Mouse (Mus musculus) retina, adult 2 months (tissue): ENCODE results near the gene Fah.

Source experiments
- DNase-seq: peaks from one replicate; pipeline ENCODE4 v3.0.0-alpha.2; 2012; ENCODE audit warnings: low read depth, low spot score

Fah gene

DNA sequence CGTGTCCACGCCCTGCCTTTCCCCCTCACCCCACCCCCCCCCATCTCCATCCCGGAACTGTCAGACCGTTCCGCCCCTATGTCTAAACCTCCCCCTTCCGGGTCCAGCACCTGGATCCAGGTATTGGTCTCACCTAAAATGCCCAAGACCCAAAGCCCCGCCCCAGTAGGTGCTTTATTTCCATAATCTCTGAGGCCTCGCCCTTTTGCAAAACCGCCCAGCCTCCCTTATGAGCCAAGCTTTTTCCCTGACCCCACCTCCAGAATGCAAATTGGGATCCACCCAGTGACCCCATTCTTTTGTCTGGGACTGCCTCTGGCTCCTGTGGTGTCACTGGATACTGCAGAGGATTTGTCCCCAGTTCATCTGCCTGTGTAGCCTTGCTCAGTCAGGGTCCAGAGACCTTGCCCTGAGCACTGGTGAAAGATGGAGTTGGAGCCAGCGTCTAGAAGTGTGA is at the start of gene Fah:
TSS of gene Fah (minus strand) at position 430 of the 457 bp plus-strand sequence.
- DNase-seq: peak; percentile 53

DNA sequence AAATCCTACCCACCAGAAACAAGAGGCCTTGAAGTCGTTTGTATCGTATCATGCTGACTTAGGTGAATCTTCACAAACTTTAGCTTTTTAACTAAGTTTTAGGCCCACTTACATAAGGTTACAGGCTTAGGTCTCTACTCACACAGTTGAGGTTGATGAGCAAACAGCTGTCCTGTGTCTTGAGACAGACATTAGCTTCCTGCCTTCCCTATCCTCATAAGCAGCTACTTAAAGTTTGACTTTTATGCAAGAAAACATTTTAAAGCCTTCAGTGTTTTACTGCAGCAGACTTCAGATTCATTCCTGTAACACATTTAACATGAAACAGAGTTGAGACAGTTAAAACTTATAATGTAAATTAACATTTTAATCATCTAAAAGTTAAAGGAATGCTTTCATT is 46.2 kb upstream of the Fah start:
- no peak for DNase-seq

DNA sequence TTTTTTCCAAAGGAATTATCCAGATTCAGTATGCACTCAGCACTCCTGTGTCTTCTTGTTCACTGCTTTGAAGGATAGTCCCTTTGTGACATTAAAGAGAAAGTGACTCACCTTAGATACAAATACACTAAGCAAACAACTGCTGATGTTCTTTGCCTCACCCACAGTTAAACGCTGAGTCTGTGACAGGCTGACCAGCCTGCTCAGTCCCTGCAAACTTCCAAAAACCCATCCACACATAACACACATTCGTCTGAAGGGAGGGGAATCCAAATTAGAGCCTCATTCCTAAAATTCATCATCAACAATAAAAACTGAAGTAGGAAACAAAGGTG is 45.4 kb upstream of the Fah start:
- no peak for DNase-seq

DNA sequence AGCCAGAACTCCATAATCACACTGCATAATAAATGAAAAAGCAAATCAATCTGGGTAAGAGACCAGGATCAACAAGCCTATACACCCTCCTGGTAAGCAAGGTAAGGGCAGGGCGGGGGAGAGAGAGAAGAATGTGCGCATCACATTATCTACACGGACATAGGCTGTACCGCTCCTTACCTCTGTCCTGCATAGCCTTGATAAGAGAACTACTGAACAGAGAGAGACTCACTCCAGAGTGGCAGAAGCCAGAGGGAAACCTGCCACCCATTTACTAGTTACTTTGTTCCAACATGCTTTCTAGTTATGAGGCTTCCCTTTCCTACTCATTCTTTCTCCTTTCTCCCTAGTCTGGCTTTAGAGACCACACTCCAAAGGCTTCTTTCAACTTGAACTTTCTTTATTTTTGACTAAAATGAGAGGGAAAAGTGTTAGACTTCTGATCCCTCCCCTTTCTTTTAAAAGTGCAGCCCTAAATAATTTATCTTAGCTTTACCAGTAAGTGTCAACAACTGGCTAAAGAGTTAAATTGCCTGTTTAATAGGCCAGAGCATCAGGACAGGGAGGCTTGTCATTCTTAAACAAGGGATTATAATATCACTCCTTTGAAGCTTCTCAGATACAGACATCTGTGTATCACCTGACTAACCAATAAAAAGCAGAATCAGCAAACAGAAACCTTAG is 44.9 kb upstream of the Fah start:
- no peak for DNase-seq

DNA sequence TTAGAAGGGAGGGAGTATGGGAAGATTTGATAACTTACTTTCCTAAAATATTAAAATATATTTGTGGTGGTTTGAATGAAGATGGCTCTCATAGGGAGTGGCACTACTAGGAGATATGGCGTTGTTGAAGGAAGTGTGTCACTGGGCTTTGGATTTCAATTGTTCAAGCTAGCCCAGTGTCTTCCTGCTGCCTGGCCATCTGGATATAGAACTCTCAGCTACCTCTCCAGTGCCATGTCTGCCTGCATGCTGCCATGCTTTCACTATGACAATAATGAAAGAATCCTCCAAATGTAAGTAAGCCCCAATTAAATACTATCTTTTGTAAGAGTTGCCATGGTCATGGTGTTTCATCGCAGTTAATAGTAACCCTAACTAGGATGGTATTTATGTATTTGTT is 42.5 kb upstream of the Fah start:
- no peak for DNase-seq

DNA sequence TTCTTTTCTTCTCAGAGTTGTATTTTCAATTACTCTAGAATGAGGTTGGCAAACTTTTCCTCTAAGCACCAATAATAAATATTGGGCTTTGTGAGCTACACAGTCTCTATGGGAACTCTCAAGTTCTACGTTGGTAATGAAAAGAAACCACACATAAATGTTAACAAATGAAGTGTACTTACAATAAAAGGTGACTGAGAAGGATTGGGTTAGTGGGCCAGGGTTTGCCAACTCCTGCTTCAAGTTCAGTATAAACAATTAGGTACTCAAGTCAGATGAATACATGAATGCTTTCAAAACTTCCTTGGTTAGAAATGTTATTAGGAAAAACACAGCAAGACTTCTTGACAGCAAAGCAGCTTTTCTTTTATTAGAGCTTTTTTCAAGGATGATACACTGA is 39.7 kb upstream of the Fah start:
- no peak for DNase-seq

DNA sequence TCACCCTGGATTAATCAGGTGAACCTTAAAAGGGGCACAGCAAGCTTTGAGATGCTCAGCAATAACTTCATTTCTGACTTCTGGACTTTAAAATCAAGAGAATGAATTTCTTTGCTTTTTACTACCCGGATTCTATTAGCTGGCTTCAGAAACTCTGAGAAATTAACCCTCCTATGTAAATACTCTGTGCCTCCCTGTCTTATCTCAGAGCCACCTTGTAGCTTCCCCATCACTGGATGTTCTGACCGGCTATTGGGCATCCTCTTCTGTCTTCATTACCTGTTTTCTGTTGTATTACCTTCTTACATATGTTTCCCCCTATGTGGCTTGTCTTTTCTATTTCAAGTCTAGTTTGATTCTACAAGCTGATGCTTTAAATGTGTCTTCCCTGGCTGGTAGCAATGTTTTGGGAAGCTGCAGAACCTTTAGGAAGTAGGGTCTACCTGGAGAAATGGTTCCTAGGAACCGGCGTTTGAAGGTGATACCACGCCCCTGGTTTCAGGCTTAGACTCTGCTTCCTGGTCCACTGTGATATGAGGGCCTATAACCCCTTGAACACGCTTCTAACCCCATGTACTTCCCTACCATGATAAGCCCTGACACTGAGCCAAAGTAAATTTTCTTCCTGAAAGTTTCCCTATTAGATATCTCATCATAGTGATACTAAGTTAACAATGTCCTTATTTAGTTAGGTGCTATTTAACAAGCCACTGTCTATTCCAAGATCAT is 36.9 kb upstream of the Fah start:
- no peak for DNase-seq

DNA sequence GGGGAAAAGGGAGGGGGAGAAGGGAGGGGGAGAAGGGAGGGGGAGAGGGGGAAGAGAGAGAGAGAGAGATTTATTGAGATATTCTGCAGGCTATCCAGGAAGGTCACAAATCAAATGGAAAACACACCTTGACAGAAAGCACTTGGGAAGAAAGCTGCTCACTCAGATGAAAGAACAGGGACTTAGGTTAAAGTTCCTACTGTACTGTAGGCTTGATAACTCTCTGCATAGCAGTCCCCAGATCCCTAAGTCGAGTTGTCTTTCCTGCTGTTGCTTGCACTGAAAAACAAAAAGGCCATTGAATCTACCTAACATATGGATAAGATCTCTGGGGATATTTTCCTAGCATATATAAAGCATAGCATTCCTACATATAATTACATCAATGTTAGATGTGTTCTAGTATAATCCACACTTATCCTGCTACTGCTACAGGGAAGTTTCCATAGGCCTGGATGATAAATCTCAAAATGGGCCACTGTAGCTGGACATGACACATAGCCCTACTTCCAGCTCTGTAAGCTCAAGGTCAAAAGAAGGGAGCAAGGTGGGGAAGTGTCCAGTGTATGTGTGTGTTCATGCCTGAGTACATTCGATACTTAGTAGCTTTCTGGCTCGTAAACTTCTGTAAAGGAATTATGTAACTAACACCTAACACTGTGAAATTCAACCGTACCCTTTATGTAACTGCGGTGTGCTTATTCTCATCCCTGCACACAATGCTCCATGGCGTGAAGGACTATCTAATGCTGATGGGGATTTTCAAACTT is 35.8 kb upstream of the Fah start:
- no peak for DNase-seq

DNA sequence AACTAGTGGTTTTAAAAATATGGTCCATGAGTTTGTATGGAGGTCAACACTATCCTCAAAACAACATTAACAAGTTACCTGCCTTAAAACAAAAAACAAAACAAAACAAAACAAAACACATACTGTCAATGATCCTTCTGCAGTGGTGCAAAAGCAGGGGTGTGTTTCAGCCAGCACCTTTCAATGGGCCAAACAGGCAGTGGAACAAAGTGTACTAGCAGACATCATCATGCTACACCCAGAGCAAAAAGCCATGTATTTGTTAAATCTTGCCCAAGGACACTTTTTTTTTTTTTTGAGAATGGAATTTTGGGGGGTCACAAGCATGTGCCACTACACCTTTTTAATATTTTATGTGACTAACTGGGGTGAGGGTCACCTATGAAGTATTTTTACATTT is 30.4 kb upstream of the Fah start:
- DNase-seq: no peak

DNA sequence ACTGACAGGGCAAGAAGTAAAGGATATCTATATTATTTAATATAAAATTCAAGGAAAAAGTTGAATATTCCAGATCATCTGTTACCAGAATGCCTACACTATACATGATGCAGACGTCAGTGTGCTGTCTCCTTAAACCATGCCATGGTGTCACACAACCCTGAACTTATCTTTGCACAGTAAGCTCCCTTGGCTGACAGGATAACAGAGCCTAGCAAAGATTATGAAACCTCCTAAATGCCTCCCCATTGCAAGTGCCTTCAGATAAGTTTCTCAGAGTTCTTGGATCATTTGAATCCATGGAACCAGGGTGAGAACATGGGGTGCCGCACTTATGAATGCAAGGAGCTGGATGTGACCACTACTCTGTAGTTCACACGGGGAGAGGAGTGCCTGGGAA is 25.4 kb upstream of the Fah start:
- DNase-seq: no peak

DNA sequence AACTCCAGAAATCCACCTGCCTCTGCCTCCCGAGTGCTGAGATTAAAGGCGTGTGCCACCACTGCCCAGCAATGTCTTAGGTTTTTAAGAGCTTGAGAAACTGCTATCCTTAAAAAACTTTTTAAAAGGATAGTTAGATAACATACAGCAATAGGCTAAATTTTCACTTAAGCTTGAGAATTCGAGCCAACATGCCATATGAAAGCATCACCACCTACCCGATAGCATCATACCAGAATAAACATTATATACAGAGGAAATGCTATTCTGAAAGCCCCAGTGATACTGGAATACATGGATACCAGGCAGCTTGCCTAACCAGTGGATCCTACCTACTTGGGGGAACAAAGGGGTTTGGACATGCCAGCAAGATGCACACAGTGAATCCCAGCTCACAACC is 17.2 kb upstream of the Fah start:
- DNase-seq: no peak

DNA sequence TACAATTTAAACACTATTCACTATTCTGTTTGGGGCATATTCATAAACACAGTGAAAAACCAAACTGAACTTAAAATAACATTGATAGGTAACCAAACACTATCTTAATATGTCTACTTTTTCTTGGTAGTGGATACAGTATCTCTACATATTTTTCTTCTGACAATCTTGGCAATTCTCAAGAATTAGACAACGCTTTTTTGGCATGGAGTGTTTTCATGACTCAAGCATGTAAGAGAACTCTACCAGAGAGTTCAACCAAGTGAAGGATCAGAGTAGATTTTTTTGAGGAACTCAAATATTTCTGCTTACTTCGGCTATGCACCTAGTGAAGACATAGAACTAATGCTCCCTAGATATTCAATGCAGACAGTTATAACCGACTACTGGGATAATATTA is 14.4 kb upstream of the Fah start:
- no peak for DNase-seq

DNA sequence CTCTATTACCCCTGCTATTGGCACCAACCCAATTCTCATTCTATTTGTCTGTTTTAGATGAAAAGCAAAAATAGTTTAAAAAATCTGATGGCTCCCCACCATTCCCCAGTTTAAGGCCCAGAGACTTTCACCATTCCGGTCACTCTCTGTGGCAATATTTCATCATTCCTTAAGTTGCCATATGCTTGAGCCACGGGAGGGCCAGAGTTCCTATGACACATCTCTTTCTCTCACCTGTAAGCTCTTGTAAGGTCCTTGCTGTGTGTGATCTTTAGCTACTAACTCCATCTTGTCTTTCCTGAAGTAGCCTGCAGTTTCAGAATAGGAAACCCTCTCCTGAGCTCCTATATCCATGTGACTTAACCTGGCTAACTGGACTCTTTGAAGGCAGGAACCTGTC is 12.4 kb upstream of the Fah start:
- DNase-seq: no peak

DNA sequence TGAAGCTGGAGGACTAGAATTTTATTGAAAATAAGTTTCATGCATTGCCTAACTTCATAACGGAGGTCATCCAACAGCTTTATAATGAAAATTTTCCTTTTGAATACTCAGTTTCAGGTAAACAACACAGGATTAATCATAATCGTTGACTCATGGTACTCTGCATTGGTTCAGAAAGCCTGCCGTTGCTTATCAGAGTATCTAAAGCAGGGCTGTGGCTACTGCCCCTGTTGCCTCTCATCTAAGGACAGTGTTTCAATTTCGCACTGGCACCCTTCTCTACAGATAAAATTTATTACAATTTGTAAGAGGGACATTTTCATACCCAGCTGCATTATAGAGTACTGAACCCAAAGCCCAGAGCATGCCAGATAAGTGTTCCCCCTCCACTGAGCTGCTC is 5.9 kb upstream of the Fah start:
- no peak for DNase-seq

DNA sequence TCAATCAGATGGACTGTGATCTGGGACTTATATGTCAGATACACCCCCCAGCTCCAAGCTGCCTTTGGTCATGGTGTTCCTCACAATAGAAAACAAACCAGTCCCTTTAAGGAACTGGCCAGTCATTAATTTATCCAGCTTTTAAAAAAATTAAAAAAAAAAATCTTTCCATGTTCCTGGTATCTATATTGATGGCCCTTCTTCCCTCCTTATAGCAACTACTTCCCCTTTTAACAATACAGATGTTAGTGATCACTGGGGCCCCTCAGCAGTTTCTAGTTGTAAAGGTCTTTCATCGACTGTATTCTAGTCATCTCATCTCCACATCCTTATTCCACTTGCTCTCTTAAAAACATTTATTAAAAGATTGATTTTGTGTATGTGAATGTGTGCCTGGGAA is 5.1 kb upstream of the Fah start:
- no peak for DNase-seq

DNA sequence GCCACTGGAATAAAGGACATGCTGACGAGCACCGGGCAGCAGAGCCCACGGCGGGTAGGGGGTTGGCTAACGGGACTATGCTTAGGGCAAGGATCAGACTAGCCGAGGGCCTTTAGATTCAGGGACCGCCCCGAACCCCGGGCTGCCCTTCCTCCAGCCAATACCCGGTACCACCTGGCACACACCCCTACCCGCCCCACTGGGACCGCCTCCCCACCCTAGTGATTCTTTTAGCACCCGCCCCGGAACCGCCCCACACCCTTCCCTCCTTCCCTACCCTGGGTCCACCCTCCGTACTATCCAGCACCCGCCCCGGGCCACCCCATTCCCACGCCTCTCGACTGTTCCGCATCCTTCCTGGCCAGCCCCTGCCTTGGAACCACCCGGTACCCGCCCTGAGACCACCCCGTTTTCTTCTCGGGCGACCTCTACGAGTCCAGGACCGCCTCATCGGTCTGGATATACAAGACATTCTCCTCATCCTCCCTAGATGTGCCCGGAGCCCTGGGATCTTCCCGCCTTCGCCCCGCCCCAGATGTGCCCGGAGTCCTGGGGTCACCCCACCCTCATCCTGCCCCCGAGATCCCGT is 724 bp downstream of the Fah start:
- no peak for DNase-seq

DNA sequence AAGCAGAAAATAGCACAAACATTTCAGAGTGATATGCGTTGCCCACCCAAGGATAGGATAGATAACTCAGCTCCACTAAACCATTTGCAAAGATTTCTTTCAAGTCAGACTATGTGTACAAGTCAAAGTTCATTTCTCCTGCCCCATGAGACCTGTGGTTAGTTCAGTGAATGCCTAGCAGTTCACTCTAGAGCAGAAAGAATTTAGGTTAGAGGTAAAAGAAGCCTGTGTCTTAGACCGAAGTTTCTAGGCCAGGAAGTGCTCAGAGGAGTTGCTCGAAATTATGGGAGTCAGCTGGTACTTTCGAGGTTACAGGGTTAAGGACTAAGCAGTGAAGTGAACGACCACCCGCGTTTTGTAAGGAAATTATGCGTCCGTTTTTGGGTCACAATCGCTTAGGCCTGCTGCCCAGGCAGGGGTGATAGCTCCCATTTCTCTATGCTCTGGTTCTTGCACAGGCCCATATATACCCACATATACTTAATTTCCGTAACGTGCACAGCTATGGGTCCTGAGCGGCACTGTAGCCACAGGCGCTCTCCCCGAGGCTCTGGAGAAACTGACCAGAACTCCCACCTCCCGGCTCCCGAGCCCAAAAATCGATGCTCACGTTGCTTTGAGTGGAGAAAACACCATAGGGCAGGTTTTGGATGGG is 1.4 kb downstream of the Fah start:
- DNase-seq: no peak

DNA sequence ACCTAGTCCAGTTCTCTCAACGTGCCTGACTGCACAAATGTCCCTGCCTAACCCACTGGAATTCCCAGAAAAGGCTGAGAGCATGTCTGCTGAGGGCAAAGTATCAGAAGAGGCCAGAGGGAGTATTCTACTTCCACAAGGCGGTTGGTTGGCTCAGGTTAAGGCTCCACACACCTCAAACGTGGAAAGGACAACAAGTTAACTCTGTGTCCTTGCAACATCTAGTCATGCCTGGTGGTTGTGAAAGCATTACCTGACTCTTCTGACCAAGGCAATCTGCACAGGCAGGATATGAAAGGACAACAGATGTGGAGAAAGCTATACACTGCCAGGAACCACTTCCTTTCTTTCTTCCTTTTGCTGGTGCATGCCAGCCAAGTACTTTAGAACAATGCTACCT is 2.0 kb downstream of the Fah start:
- DNase-seq: no peak

DNA sequence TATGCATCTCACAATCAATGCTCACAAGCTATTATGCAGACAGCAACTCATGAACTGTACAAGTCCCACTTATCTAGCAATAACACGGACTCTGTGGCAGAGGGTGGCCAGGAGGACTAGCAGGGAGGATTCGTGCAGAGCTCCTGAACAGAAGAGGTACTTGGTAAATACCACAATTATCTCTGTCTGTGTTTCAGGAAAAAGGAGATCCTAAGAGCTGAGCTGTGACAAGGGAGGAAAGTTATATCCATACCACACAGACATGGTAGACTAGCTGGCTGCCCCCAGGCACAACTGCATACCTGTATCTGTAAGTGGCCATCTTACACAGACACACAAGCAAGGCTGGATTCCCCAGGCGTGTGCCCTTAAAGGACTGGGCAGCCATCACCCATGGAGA is 5.2 kb downstream of the Fah start:
- DNase-seq: no peak

DNA sequence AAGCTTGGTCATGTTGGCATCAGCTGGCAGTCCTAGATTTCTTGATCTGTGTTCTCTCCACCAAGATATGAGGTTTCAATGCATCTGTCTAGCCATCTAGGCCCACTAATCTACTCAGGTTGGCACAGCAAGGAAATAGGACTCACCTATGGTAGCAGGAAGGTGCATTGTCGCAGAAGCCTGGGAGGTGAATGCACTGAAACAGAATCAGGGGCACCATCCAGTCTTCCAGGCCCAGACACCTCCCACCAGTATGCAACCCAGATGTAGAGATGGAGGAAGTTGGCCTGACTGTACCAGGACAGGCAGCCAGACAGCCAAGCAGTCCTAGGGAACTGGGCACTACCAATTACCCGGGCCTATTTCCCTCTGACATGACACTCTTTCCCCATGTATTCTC is 5.9 kb downstream of the Fah start:
- no peak for DNase-seq

DNA sequence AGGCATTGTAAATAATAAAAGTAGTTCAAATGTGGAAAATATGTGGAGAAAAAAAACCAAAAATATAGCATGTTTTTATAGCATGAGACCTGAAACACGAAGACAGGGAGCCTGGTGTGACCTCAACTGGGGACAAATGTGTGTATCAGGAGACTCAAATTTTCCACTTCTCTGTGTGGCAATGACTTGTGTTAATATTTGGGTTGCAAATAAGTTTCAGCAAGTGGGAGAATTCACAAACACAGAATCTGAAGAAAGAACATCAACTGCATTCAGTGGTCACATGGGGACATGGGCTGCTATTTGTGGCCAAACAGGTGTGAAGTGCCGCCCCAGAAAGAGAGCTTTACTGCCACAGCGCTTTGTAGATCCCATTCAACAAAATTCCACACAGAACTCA is 9.9 kb downstream of the Fah start:
- DNase-seq: no peak

DNA sequence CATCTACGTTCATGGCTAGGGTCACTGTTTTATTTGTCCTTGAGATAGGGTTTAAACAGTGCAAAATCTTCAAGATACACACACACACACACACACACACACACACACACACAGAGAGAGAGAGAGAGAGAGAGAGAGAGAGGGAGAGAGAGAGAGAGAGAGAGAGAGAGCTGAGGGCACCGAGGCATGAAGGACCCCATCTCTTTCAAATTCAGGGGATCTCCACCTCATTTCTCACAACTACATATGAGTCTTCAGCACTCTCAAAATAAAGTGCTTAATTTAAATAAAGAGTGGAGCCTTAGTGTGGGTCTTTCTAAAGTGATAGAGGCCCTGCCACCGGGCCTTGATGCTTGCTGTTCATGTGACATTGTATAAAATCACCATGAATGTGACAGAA is 10.5 kb downstream of the Fah start:
- DNase-seq: no peak
